In genomic region chr19:36453451-36453850, GRCm38 (mm10) we compare ENCODE assay signal across 19 mouse cellular contexts.
"Had no signal": no experiment of that assay in that cellular context is flagged by ENCODE, and none has a peak within 500 bp of the region (broad histone marks: within the 10 kb centered on the region; RNA-seq: fewer than 3 reads in every experiment).

No protein-coding gene starts in this region.

- H3K4me2 ChIP-seq: lung, embryonic 14.5 days; midbrain, embryonic 12.5 days; neural tube, embryonic 13.5 days; neural tube, embryonic 15.5 days had no signal

- ATAC-seq: midbrain, embryonic 16.5 days had no signal

- H3K9me3 ChIP-seq: midbrain, embryonic 10.5 days; midbrain, embryonic 12.5 days; neural tube, embryonic 13.5 days; neural tube, embryonic 15.5 days had no signal

- H3K27ac ChIP-seq: midbrain, embryonic 10.5 days; midbrain, embryonic 12.5 days; neural tube, embryonic 13.5 days; neural tube, embryonic 15.5 days had no signal

- DNase-seq: lung, adult 18-20 months; lung, embryonic 14.5 days; lung, postnatal 10 days; lung, postnatal 4 days; midbrain, embryonic 14.5 days; retina, postnatal 1 day; right cerebral cortex, adult 18-20 months; right cerebral cortex, postnatal 25 days; right cerebral cortex, postnatal 4 days; spleen, adult 18-20 months; thymus, adult 18-20 months; thymus, postnatal 25 days; thymus, postnatal 4 days had no signal

- H3K9ac ChIP-seq: lung, embryonic 14.5 days; midbrain, embryonic 12.5 days; neural tube, embryonic 13.5 days; neural tube, embryonic 15.5 days had no signal

- H3K27me3 ChIP-seq: midbrain, embryonic 12.5 days; neural tube, embryonic 13.5 days; neural tube, embryonic 15.5 days had no signal

- H3K36me3 ChIP-seq: midbrain, embryonic 10.5 days; midbrain, embryonic 12.5 days; neural tube, embryonic 13.5 days; neural tube, embryonic 15.5 days had no signal

- H3K4me1 ChIP-seq: midbrain, embryonic 12.5 days; neural tube, embryonic 13.5 days; neural tube, embryonic 15.5 days had no signal

- H3K4me3 ChIP-seq: midbrain, embryonic 10.5 days; midbrain, embryonic 12.5 days; myocyte; neural tube, embryonic 13.5 days; neural tube, embryonic 15.5 days had no signal
